Mouse (Mus musculus): ENCODE results near the gene Chit1.

DNA sequence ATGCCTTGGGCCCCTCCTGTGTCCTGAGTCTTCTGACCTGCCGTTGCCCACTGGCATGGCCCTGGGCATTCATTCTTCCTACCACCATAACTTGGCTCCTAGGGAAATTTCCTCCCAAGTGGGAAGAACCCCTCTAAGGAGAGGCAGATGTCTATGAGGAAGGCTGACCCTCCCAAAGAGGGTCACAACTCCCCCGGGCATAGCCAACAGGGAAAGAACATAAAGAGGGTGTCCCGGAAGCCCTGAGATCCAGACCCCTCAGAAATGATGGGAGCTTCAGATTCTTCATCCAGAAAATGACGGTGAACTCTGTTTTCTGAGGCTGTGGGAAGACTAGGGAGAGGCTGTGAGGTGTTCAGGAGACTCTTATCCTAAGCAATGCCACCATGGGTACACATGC is 15.3 kb upstream of the Chit1 start:
- TF ChIP-seq CTCF (IDR thresholded peaks at IDR 0.05; ENCODE audit: extremely low read depth, insufficient read length, insufficient replicate concordance, low read depth, low read length) (no peak), POLR2A (IDR thresholded peaks at IDR 0.05; ENCODE audit: low read depth, low read length) (no peak)
